Mouse (Mus musculus) forebrain, embryonic 11.5 days (tissue): ENCODE data around the gene Mmp20. TPM values are rescaled to one million over a fixed set of nuclear protein-coding genes. Genes with fewer than 3 reads are reported as not detected.

Experiments used
- ATAC-seq: fragments of 200-750 bp; cut with Nextera tagmentation; replicated peaks from 2 replicates; pipeline ENCODE4 v1.8.0; 2017; ENCODE audit warnings: moderate TSS enrichment; ENCODE audit not compliant: low FRiP score
- DNase-seq: peaks from one replicate; pipeline ENCODE4 v3.0.0-alpha.2; 2017; ENCODE audit warnings: low spot score
- H3K27ac ChIP-seq: fragments of 300-500 bp; sonication (generic); 2 replicates; pipeline ENCODE4 v1.5.1; 2014; ENCODE audit warnings: low read depth, low read length
- H3K27me3 ChIP-seq: fragments of 300-500 bp; sonication (generic); 2 replicates; pipeline ENCODE4 v1.6.1; 2014; ENCODE audit warnings: mild to moderate bottlenecking, low read length, mixed read lengths; ENCODE audit not compliant: control insufficient read depth, insufficient read depth
- H3K36me3 ChIP-seq: fragments of 300-500 bp; sonication (generic); 2 replicates; pipeline ENCODE4 v1.6.1; 2014; ENCODE audit warnings: mild to moderate bottlenecking, low read length, moderate library complexity, mixed read lengths; ENCODE audit not compliant: control insufficient read depth, insufficient read depth
- H3K4me1 ChIP-seq: fragments of 300-500 bp; sonication (generic); replicated peaks from 2 replicates; pipeline ENCODE4 v1.6.1; 2014; ENCODE audit warnings: low read length, mixed read lengths; ENCODE audit not compliant: control insufficient read depth, insufficient read depth
- H3K4me2 ChIP-seq: fragments of 300-500 bp; sonication (generic); 2 replicates; pipeline ENCODE4 v1.6.1; 2014; ENCODE audit warnings: low read depth, mild to moderate bottlenecking, low read length, moderate library complexity, mixed read lengths; ENCODE audit not compliant: severe bottlenecking
- H3K4me3 ChIP-seq: fragments of 300-500 bp; sonication (generic); 2 replicates; pipeline ENCODE4 v1.5.1; 2014; ENCODE audit warnings: low read depth, low read length
- H3K9ac ChIP-seq: fragments of 300-500 bp; sonication (generic); 2 replicates; pipeline ENCODE4 v1.6.1; 2014; ENCODE audit warnings: low read length
- H3K9me3 ChIP-seq: fragments of 300-500 bp; sonication (generic); 2 replicates; pipeline ENCODE4 v1.6.1; 2016; ENCODE audit warnings: low read length, mixed read lengths; ENCODE audit not compliant: control insufficient read depth
- WGBS: fragments of 180-500 bp; shearing (Covaris S2); extraction: QIAGEN DNeasy Blood & Tissue Kit; methylation state at CpG from one replicate; pipeline ENCODE4 v1.1.7; 2014; 5-methylcytosine and 5-hydroxymethylcytosine counted together
- polyA plus RNA-seq: library from polyadenylated mRNA; unstranded; fragments of >200 nt; fragmentation: Nextera tagmentation; extraction: Ambion mirVana; gene quantifications from 2 replicates; pipeline ENCODE4 v1.2.1, GENCODE M21; 2014

Mmp20 gene
- polyA plus RNA-seq, 1 experiment from 2014 or later: not detected

- DNase-seq (no peak), ATAC-seq (no peak)
- H3K36me3 ChIP-seq: no peaks in the 10 kb centered on the region
- no peaks in the 10 kb centered on the region for H3K27me3 ChIP-seq
- H3K9ac ChIP-seq: no peak overlapping the region
- H3K4me1 ChIP-seq: no peaks in the 10 kb centered on the region
- 78% methylated on average over 4 of the region's 4 CpGs for WGBS
- no peaks in the 10 kb centered on the region for H3K9me3 ChIP-seq
- no peak overlapping the region for H3K4me2 ChIP-seq
- H3K27ac ChIP-seq: no peak overlapping the region
- H3K4me3 ChIP-seq: no peak overlapping the region
These were observed 83.2 kb downstream of the Mmp20 start for GRCm38 (mm10) chr9:7711196-7711595.

DNA sequence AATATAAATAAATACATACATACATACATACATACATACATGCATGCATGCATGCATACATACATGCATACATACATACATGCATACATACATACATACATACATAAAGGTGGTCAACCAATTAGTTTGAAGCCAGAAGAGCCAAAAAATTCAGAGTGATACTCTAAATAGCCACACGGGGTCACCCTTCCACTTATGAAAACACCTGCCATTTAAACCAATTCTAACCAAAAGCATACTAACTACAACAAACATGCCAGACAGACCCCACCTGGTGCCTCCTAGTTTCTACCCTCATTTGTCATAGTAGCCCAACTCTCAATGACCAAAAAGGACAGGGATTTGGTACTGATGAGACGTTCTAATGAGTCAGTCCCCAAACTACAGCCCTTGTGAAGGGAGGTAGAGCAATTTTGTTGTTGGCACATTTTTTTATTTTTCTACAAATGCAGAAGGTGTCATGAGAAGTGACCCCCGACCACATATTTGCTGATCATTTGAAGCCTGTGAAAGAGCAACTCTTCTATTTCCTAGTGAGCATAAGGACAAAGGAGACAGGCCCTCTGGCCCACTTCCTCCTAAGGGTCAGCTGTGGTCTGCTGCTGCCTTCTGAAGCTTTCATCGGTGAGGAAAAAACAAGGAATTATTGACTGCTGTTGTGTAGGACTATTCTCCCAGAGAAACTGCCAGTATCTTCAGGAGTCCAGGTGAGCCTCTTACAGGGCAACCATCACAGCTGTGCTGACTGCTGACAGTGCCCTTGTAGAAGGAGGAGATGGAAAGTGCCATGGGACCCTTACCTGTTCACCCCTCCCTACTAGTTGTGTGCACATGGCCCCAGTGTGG, 86.3 kb downstream of the Mmp20 start:
- ATAC-seq: peak; percentile 71
- no peak for DNase-seq
- H3K4me1 ChIP-seq: no peaks in the 10 kb centered on the region
- no peak overlapping the region for H3K4me2 ChIP-seq
- no peak overlapping the region for H3K4me3 ChIP-seq
- 44% methylated on average over 4 of the region's 4 CpGs for WGBS
- no peaks in the 10 kb centered on the region for H3K36me3 ChIP-seq
- H3K9me3 ChIP-seq: no peaks in the 10 kb centered on the region
- no peak overlapping the region for H3K9ac ChIP-seq
- H3K27ac ChIP-seq: no peak overlapping the region
- no peaks in the 10 kb centered on the region for H3K27me3 ChIP-seq

- ATAC-seq (0 out of 2 replicates have a peak, but pooled peaks have one; percentile 26), DNase-seq (no peak)
- no peaks in the 10 kb centered on the region for H3K36me3 ChIP-seq
- H3K9ac ChIP-seq: no peak overlapping the region
- no peaks in the 10 kb centered on the region for H3K4me1 ChIP-seq
- 89% methylated on average over 2 of the region's 2 CpGs for WGBS
- no peak overlapping the region for H3K4me2 ChIP-seq
- H3K9me3 ChIP-seq: no peaks in the 10 kb centered on the region
- H3K27me3 ChIP-seq: no peaks in the 10 kb centered on the region
- H3K27ac ChIP-seq: no peak overlapping the region
- H3K4me3 ChIP-seq: no peak overlapping the region
These were observed 86.8 kb downstream of the Mmp20 start for GRCm38 (mm10) chr9:7714908-7715175.

DNA sequence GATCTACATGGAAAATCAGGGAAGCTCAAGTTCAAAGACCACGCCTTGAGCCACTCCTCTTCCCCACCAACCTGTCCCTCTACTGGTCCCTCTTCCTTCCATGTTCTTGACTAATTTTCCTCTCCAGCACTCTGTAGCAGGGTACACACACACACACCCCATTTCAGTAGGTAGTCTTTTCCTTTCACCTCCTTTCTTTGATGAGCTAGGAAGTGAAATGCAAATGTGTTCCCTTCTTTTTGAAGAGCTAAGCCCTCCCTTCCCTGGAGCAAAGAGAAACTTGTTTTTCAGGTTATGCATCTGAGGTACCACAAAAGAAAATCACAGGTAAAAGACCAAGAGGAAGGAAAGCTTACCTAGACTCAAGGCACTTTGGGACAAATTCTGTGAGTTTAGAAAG, 93.5 kb downstream of the Mmp20 start:
- DNase-seq (no peak), ATAC-seq (no peak)
- Histone ChIP-seq H3K9me3 (no peaks in the 10 kb centered on the region), H3K4me3 (no peak overlapping the region), H3K9ac (no peak overlapping the region), H3K4me1 (no peaks in the 10 kb centered on the region), H3K27ac (no peak overlapping the region), H3K27me3 (no peaks in the 10 kb centered on the region), H3K4me2 (no peak overlapping the region), H3K36me3 (no peaks in the 10 kb centered on the region)
- 85% methylated on average over 1 of the region's 1 CpGs for WGBS

Other genes with a start within 250 kb of the Mmp20 start
- not detected in 2 replicates for gene Mmp1b, start 240.2 kb upstream of the Mmp20 start, polyA plus RNA-seq
- not detected in 2 replicates for gene Mmp3, start 182.4 kb upstream of the Mmp20 start, polyA plus RNA-seq
- gene Mmp10, start 125.9 kb upstream of the Mmp20 start, polyA plus RNA-seq: not detected in 2 replicates
- gene Mmp8, start 69.8 kb upstream of the Mmp20 start, polyA plus RNA-seq: not detected in 2 replicates
- gene Mmp27, start 56.8 kb upstream of the Mmp20 start, polyA plus RNA-seq: not detected in 2 replicates
- gene Mmp7, start 63.9 kb downstream of the Mmp20 start, polyA plus RNA-seq: not detected in 2 replicates
- gene Tmem123, start 135.8 kb downstream of the Mmp20 start, polyA plus RNA-seq: 120 and 122 TPM in 2 replicates
- gene Birc2, start 208.8 kb downstream of the Mmp20 start, polyA plus RNA-seq: 45.6 and 47.7 TPM in 2 replicates
- 2.2 and 3.2 TPM in 2 replicates for gene Birc3, start 245.0 kb downstream of the Mmp20 start, polyA plus RNA-seq